Mouse (Mus musculus): ENCODE measurements around the gene Iqcn. TPM values are rescaled to one million over a fixed set of nuclear protein-coding genes. Genes with fewer than 3 reads are reported as not detected.

The Iqcn gene
- polyA plus RNA-seq, 1 experiment: 0.40 TPM

DNA sequence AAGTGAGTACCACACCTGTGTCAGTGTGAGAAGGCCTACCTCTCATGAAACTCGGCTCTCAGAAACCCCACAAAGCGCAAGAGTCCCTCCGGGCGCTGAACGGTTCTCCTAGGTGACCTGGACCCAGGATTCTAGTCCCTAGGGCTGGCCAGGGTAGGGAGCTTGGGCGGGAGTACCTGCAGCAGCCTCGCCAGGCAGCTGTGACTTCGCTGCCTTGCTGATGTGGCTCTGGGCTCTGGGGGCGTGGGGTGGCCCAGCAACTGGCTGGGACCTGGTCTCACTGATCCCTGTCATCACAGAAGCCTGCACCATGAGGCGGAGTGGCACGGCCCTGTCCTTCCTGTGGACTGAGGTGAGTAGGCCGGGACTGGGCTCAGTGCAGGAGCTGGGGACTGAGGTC is 21.0 kb downstream of the Iqcn start:
- no peak for DNase-seq (ENCODE audit: extremely low spot score in 1 of 2, low spot score in 1 of 2)

DNA sequence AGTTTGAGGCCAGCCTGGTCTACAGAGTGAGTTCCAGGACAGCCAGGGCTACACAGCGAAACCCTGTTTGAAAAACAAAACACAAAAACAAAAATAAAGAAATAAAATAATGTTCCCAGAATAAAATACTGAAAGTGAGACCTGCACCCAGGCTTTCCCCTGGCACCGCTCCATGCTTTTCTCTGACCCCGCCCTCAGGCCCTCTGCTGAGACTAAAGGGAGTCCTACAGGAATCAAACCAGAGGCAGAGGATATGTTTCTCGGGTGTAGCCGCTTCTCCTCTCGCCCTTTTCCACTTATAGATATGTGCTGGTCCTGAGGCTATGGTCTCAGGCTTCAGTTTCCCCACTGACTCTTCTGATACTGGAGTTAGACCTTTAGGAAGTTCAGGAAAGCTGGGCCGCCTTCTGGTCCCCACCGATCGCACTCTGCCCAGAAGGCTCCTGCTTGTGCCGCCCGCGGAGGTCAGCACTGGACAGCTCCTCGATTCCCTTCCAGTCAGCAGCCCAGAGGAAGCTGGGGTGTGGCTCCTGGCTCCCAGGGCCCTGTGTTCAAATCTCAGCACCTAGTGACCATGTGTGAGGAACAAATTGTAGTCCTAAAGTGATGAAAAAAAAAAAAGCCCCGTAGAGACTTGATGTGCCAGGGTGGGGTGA is 22.7 kb downstream of the Iqcn start:
- no peak for DNase-seq (ENCODE audit: extremely low spot score in 1 of 2, low spot score in 1 of 2)

DNA sequence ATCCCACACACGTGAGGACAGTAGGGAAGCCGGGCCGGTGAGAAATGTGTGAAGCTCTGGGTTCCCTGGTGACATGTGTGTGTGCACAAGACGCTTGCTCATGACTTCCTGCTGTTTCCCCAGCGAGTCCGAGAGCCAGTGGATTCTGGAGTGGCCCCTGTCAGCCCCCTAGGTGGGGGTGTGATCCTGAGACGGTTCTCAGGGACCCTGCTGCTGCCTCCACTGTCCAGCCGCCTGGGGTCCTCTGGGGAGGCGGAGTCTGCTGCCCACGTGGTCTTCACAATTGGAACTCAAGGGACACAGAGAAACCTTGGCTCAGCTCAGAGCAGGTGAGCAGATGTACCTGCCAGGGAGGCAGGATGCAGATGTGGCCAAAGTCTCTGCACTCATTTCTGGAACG is 23.5 kb downstream of the Iqcn start:
- DNase-seq (ENCODE audit: extremely low spot score in 1 of 2, low spot score in 1 of 2): no peak

DNA sequence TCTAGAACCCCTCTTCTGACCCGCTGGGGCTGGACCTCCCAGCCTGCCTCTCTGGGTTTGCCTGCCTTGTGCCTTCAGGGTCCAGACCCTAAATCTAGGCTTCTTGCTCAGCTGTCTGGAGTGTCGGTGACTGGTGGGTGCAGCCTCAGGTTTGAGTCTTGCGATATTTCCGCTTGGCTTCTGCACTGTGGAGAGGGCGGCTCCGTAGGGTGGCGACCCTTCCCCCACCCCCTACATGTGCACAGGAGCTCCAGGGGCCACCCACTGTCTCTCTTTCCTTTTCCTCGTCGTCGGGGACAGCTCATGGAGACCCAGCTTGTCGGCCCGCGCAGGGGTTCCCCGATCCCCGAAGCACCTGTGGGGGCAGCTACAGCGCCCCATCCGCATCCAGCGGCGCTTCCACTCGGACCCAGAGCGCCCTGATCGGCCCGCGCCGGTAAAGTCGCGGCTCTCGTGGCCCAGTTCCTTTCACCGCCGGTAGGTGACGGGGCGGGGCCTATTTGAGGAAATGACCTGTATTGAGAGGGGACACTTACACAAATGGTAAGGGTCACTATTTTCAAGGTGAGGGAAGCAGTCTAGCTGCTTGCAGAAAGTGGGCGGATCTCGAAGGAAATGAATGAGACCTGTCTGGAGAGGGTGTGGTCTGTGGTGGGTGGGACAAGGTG is 26.7 kb downstream of the Iqcn start:
- no peak for DNase-seq (ENCODE audit: extremely low spot score in 1 of 2, low spot score in 1 of 2)

DNA sequence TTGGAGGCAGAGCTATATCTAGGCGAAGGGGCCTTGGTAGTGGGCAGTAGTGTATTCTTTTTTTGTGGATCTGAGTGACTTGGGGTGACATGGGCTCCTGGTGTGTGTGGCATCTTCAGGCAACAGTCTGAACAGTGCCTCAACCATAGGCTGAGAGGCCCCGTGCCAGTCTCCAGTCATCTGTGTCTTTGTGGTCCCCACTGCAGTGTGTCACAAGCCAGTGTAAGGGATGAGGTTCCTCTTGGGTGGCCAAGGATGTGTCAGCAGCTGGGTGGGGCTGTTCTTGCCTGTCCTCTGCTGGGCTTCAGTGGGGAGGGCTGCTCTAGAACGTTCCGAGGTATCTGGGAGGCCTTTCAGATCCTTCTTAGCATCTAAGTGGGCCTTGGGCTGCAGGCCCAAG is 27.7 kb downstream of the Iqcn start:
- DNase-seq (ENCODE audit: extremely low spot score in 1 of 2, low spot score in 1 of 2): no peak

DNA sequence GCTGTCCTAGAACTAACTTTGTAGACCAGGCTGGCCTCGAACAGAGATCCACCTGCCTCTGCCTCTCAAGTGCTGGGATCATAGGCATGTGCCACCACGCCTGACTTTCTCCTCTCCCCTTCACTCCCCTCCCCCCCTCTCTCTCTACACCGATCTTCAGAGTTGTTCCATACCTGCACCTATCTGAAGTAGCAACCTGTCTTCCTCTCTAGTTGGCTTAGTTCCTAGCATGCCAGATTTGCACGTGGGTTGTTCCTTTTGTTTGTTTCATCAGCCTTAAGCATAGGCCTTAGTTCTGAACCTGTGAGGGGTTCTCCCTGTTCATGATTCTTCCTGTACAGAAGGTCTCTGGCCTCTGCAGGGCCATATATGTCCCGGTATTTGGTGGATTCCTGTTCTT is 34.4 kb downstream of the Iqcn start:
- DNase-seq (ENCODE audit: extremely low spot score in 1 of 2, low spot score in 1 of 2): no peak

DNA sequence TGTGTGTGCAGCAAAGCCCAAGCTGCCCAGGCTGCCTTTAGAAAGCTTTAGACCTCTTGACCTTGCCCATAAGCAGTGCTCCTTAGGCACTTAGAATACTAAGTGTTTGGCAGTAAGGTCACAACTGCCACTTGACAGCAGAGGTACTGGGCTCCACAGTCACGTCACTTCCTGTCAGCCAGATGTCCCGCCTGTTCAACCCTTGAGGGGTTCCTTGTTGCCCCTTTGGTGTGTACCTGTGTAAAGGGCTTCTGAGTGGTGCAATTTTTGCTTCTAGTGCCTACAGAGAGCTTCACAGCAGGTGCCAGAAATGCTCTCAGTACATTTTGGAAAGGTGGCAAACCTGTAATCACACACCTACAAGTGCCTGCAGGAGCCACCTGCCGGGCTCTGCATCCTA is 35.0 kb downstream of the Iqcn start:
- DNase-seq (ENCODE audit: extremely low spot score in 1 of 2, low spot score in 1 of 2): no peak

DNA sequence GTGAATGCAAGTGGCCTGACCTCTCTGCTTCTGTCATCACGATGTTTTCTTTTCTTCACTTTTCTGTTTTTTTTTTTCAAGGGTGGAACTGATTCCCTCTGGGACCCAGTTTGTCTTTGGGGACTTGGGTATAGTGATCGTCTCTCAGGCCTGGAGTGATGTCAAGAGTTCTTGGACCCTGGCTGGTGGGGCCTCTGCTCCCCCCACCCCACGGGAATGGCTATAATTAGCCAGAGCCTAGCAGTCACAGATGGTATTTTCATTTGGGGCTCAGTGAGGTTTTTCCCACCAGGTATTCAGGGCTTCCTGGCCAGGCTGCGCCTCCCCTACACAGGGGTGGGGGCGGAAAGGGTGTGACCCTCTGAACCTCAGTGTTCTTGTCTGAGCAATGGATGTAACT is 38.4 kb downstream of the Iqcn start:
- no peak for DNase-seq (ENCODE audit: extremely low spot score in 1 of 2, low spot score in 1 of 2)

DNA sequence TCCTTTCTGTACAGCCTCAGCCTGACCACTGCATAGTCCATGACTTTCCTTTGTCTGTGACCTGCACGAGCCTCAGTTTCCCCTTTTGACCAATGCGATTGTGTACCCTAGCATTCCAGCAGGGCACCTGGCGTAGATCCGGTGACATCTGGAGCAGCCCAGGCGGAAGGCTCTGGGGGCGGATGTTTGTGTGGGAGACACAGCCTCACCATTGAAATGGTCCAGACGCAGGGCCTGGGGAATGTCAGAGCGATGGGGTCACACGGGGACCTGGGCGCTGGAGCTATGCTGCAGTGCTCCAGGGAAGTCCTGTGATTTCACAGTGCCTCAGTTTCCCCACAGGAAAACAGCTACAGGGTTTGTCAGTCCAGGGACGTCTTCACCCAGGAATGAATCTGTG is 38.9 kb downstream of the Iqcn start:
- DNase-seq (ENCODE audit: extremely low spot score in 1 of 2, low spot score in 1 of 2): no peak

DNA sequence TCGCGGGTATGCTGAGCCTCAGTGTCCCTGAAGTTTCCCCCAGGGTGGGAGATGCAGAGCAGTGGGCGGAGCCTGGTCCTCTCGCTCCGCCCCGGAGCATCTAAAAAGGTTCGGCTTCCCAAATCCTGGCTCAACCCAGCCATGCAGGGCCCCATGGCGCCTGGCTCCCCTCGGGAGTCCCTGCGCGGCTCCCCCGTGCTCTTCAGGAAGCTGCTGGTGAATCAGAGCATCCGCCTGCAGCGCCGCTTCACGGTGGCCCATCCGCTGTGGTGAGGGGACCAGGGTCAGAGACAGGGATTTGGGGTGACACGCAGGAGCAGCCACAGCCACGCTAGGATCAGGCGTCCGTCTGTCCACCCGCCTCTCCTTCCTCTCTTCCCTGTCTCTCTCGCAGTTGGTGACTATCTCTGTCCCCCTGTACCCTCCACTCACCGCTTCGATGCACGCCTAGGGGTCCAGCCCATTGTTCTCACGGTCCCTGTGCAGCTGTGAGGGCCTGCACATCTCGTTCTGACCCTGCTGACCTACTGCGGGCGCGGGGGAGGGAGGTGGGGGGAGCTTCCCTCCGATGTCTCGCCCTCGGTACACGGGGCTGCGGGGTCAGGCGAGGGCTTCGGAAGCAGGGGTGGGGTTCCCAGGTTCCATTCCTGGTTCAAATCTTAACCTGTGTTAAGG is 39.9 kb downstream of the Iqcn start:
- no peak for DNase-seq (ENCODE audit: extremely low spot score in 1 of 2, low spot score in 1 of 2)

DNA sequence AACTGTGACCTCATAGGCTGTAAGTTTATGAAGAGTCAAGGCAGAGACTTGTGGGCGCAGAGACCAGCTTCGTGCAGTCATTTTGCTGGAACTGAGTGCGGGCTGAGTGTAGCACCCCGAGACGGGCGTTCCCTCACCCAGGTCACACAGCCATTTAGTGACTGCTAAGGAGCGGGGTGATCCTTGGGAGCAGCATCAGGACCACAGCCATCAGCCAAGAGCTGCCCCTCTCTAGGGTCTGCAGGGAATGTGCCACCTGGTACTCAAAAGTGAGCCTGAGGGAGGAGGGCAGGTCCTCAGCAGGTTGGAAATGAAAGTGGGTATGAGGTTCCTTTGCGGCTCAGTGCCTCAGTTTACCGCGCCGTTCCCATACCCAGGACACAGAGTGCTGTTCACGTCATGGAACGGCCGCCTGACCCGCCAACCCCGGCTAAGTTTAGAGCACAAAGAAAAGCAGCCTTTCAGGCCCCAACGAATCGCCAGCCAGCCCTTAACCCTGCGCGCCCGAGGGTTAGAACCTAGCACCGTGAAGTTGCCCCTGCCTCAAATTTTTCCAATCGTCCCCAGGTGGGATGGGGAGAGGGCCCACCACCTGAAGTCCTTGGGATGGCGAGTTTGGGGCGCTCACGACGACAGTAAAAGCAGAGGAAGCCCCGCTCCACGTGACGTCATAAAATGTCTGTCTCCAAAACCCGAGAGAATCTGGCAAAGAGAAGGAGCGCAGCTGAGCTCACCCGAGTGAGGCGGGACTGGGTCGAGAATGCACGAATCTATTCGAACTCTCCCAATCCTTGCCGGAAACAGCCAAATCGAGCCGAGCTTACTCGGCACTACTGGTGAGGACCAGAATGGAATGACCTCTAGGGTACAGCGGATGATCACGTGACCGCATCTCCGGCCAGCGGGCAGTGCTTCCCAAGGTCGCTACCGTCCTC is 40.7 kb downstream of the Iqcn start:
- DNase-seq (ENCODE audit: extremely low spot score in 1 of 2, low spot score in 1 of 2): no peak

DNA sequence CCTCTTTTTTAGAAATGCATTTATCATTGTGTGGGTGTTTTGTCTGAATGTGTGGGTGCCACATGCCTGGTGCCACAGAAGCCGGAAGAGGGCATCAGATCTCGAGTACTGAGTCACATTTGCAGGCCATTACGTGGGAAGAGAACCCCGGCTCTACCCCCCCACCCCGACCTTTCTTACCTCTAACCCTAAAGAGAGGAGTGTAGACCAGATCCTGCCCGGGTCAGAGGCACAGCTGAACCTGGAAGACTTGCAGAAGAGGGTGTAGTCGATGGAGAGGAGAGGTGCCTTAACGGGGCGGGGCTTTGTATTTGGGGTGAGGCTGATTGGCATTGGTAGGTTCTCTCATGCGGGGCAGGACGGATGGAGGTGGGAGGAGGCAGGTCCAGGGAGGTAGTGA is 41.5 kb downstream of the Iqcn start:
- DNase-seq (ENCODE audit: extremely low spot score in 1 of 2, low spot score in 1 of 2): no peak

DNA sequence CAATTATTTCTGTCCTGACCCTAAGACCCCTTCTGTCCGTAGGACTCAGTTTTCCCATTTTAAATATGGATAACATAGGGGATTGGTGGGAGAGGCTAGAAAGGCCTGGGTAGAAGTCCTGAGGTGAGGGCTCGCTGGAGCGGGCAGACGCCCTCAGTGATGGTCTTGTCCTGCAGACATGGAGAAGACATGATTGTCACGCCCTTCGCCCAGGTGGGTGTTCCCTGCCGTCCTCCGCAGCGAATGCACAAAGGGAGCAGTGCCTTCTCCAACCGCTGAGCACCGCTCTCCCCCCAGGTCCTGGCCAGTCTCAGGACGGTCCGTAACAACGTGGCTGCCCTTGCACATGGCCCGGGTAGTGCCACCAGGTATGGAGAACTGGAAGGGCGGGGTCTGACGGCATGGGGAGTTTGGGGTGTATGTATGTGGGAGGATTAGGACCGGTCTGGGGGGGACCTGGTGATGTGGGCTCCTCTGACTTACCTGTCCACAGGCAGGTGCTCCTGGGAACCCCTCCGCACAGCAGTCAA is 42.5 kb downstream of the Iqcn start:
- DNase-seq (ENCODE audit: extremely low spot score in 1 of 2, low spot score in 1 of 2): no peak

DNA sequence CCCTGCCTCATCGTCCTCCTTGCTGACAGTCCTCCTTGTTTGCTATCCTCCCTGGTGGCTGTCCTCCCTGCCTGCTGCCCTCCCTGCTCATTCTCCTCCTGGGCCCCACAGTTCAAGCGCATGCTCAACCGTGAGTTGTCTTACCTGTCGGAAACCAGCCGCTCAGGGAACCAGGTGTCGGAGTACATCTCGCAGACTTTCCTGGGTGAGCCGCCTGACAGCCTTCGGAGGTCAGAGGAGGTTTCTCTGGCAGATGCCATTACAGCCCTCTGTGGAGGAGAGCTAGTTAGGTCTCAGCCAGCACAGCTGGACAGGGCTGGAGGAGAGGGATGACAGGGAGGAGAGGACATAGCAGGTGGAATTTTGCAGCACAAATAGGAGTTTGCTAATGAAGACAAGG is 43.4 kb downstream of the Iqcn start:
- DNase-seq (ENCODE audit: extremely low spot score in 1 of 2, low spot score in 1 of 2): no peak

DNA sequence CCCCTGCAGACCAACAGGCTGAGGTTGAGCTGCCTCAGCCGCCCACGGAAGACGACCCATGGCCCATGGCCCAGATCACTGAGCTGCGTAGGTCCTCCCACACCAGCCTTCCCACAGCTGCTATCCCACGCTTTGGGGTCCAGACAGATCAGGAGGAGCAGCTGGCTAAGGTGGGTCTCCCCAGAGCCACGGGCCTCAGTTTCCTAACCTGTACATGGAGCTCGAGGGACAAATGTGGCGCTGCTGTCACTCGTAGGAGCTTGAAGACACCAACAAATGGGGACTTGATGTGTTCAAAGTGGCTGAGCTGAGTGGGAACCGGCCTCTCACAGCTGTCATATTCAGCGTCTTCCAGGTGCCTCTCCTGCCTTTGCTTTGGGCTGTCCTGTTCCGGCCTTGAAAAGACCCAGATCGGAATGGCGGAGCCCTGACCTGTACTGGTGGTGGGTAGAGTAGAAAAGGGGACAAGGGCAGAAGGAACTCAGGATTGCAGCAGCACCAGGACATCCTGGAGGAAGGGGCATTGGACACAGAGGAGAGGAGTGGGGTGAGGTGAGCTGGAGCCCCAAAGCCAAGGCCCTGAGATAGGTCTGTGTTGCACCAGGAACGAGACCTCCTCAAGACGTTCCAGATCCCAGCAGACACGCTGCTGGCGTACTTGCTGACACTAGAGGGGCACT is 44.1 kb downstream of the Iqcn start:
- DNase-seq (ENCODE audit: extremely low spot score in 1 of 2, low spot score in 1 of 2): no peak

DNA sequence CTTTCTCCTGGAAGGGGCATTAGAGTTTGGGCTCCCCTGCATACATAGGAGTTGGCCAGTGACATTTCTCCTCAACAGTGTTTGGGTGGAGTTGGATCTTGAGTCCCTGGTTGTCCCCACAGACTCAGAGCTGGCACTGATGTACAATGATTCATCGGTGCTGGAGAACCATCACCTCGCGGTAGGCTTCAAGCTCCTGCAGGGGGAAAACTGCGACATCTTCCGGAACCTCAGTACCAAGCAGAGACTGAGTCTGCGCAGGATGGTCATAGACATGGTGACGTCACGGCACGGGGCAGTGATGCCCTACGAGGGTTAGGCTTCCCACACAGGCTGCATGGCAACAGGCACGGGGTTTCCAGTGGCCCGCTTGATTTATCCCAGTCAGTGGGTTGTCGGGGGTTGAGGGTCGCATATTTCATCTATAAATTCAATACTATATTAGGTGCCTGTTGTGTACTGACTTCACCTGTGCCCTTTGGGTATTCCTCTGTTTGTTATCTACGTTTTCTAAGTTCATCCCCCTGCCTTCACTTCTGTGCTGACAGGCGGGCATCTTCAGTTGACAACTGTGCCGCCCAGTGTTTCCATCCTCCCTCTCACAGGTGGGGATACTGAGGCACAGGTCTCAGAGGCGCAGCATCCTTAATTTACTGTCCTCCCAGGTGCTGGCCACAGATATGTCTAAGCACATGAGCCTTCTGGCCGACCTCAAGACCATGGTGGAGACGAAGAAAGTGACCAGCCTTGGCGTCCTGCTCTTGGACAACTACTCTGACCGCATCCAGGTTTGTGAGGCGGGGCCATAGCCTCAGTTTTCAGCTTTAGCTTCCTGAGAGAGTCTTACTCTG is 45.2 kb downstream of the Iqcn start:
- DNase-seq (ENCODE audit: extremely low spot score in 1 of 2, low spot score in 1 of 2): no peak

DNA sequence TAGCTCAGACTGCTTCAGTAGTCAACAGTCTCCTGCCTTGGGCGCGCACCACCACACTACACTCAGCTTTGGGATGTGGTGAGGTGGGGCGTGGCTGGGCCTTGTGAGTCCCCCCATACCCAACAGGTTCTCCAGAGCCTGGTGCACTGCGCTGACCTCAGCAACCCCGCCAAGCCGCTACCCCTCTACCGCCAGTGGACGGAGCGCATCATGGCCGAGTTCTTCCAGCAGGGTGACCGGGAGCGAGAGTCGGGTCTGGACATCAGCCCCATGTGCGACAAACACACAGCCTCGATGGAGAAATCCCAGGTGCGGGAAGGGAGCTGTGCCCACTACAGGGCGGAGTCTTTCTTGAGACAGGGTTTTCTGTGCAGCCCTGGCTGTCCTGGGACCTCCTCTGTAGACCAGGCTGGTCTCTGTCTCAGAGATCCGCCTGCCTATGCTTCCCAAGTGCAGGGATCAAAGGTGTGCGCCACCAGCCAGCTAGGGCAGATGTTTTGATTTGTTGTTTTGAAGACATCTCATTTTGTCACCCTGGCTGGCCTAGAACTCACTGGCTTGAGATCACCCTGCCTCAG is 45.9 kb downstream of the Iqcn start:
- no peak for DNase-seq (ENCODE audit: extremely low spot score in 1 of 2, low spot score in 1 of 2)

DNA sequence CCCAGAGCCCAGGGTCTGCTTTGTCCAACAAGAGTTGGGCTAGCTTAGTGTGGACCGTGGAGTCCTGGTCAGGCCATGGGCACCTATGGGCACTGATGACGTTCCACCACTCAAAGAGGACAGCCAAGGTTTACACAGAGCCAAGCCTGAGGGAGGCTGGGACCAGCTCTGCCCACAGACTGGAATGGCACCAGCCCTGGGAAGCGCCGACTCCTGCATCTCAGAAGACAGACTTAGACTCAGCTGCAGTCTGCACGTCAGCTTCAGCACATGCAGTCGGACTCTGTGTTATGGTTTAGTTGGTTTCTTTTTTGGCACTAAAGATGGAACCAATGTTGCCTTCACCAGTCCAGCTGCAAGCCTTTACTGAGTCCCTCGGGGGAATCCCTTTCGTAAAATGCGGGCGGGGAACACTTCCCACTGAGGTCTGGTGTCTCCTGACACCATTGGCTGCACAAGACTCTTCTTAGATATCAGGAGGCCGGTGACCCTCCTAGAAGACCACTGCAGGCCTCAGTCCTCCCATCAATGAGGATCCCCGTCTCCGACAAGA is 46.9 kb downstream of the Iqcn start:
- no peak for DNase-seq (ENCODE audit: extremely low spot score in 1 of 2, low spot score in 1 of 2)

Measured in frontal cortex, adult 2 months (tissue).